Mouse (Mus musculus) forebrain, embryonic 11.5 days (tissue): ENCODE measurements around the gene Dlg4. TPM values are rescaled to one million over a fixed set of nuclear protein-coding genes. Genes with fewer than 3 reads are reported as not detected.

ENCODE experiments used
- ATAC-seq: fragments of 200-750 bp; cut with Nextera tagmentation; replicated peaks from 2 replicates; pipeline ENCODE4 v1.8.0; 2017; ENCODE audit warnings: moderate TSS enrichment; ENCODE audit not compliant: low FRiP score
- DNase-seq: peaks from one replicate; pipeline ENCODE4 v3.0.0-alpha.2; 2017; ENCODE audit warnings: low spot score
- H3K27ac ChIP-seq: fragments of 300-500 bp; sonication (generic); 2 replicates; pipeline ENCODE4 v1.5.1; 2014; ENCODE audit warnings: low read depth, low read length
- H3K27me3 ChIP-seq: fragments of 300-500 bp; sonication (generic); 2 replicates; pipeline ENCODE4 v1.6.1; 2014; ENCODE audit warnings: mild to moderate bottlenecking, low read length, mixed read lengths; ENCODE audit not compliant: control insufficient read depth, insufficient read depth
- H3K36me3 ChIP-seq: fragments of 300-500 bp; sonication (generic); 2 replicates; pipeline ENCODE4 v1.6.1; 2014; ENCODE audit warnings: mild to moderate bottlenecking, low read length, moderate library complexity, mixed read lengths; ENCODE audit not compliant: control insufficient read depth, insufficient read depth
- H3K4me1 ChIP-seq: fragments of 300-500 bp; sonication (generic); replicated peaks from 2 replicates; pipeline ENCODE4 v1.6.1; 2014; ENCODE audit warnings: low read length, mixed read lengths; ENCODE audit not compliant: control insufficient read depth, insufficient read depth
- H3K4me2 ChIP-seq: fragments of 300-500 bp; sonication (generic); 2 replicates; pipeline ENCODE4 v1.6.1; 2014; ENCODE audit warnings: low read depth, mild to moderate bottlenecking, low read length, moderate library complexity, mixed read lengths; ENCODE audit not compliant: severe bottlenecking
- H3K4me3 ChIP-seq: fragments of 300-500 bp; sonication (generic); 2 replicates; pipeline ENCODE4 v1.5.1; 2014; ENCODE audit warnings: low read depth, low read length
- H3K9ac ChIP-seq: fragments of 300-500 bp; sonication (generic); 2 replicates; pipeline ENCODE4 v1.6.1; 2014; ENCODE audit warnings: low read length
- H3K9me3 ChIP-seq: fragments of 300-500 bp; sonication (generic); 2 replicates; pipeline ENCODE4 v1.6.1; 2016; ENCODE audit warnings: low read length, mixed read lengths; ENCODE audit not compliant: control insufficient read depth
- WGBS: fragments of 180-500 bp; shearing (Covaris S2); extraction: QIAGEN DNeasy Blood & Tissue Kit; methylation state at CpG from one replicate; pipeline ENCODE4 v1.1.7; 2014; 5-methylcytosine and 5-hydroxymethylcytosine counted together
- polyA plus RNA-seq: library from polyadenylated mRNA; unstranded; fragments of >200 nt; fragmentation: Nextera tagmentation; extraction: Ambion mirVana; gene quantifications from 2 replicates; pipeline ENCODE4 v1.2.1, GENCODE M21; 2014

Dlg4 gene
- polyA plus RNA-seq, 1 experiment from 2014 or later, result 21.5 TPM

GRCm38 (mm10) chr11:70019495-70020021 is 2.8 kb downstream of the Dlg4 start:
- no peaks in the 10 kb centered on the region for H3K9me3 ChIP-seq
- H3K36me3 ChIP-seq, result no peaks in the 10 kb centered on the region
- H3K9ac ChIP-seq, result peak overlapping the region; percentile 20
- DNase-seq, result peak; percentile 55
- H3K4me2 ChIP-seq, result peak overlapping the region; percentile 65
- peak overlapping the region; percentile 90; the same call in 1 of the 2 replicates for H3K27ac ChIP-seq
- peaks cover 48% of the 10 kb centered on the region for H3K4me1 ChIP-seq
- 14% methylated on average over 2 of the region's 2 CpGs for WGBS
- H3K4me3 ChIP-seq, result peak overlapping the region; percentile 62
- ATAC-seq, result no peak
- no peaks in the 10 kb centered on the region for H3K27me3 ChIP-seq

GRCm38 (mm10) chr11:70020022-70020631 is 3.4 kb downstream of the Dlg4 start:
- H3K9me3 ChIP-seq, result no peaks in the 10 kb centered on the region
- H3K27me3 ChIP-seq, result no peaks in the 10 kb centered on the region
- no peaks in the 10 kb centered on the region for H3K36me3 ChIP-seq
- peak overlapping the region; percentile 90 for H3K27ac ChIP-seq
- peak overlapping the region; percentile 65 for H3K4me2 ChIP-seq
- no peak for ATAC-seq
- peak overlapping the region; percentile 62 for H3K4me3 ChIP-seq
- 13% methylated on average over 8 of the region's 8 CpGs for WGBS
- DNase-seq, result no peak
- peaks cover 43% of the 10 kb centered on the region for H3K4me1 ChIP-seq
- H3K9ac ChIP-seq, result peak overlapping the region; percentile 44

GRCm38 (mm10) chr11:70020731-70021263 is 4.1 kb downstream of the Dlg4 start:
- H3K4me1 ChIP-seq, result peaks cover 45% of the 10 kb centered on the region
- no peaks in the 10 kb centered on the region for H3K27me3 ChIP-seq
- H3K4me3 ChIP-seq, result peak overlapping the region; percentile 62
- WGBS, result 2% methylated on average over 8 of the region's 8 CpGs
- peak overlapping the region; percentile 65 for H3K4me2 ChIP-seq
- H3K9ac ChIP-seq, result peak overlapping the region; percentile 55
- no peaks in the 10 kb centered on the region for H3K36me3 ChIP-seq
- DNase-seq, result peak; percentile 84
- ATAC-seq, result peak; percentile 83
- peak overlapping the region; percentile 90 for H3K27ac ChIP-seq
- no peaks in the 10 kb centered on the region for H3K9me3 ChIP-seq

GRCm38 (mm10) chr11:70021264-70022132 is 4.8 kb downstream of the Dlg4 start:
- no peaks in the 10 kb centered on the region for H3K27me3 ChIP-seq
- H3K4me1 ChIP-seq, result peaks cover 52% of the 10 kb centered on the region
- peak; percentile 100 for DNase-seq
- no peaks in the 10 kb centered on the region for H3K36me3 ChIP-seq
- H3K4me2 ChIP-seq, result peak overlapping the region; percentile 65
- WGBS, result 2% methylated on average over 39 of the region's 40 CpGs
- peak overlapping the region; percentile 62 for H3K4me3 ChIP-seq
- H3K9ac ChIP-seq, result peak overlapping the region; percentile 55
- H3K27ac ChIP-seq, result peak overlapping the region; percentile 90
- peak; percentile 76 for ATAC-seq
- no peaks in the 10 kb centered on the region for H3K9me3 ChIP-seq

GRCm38 (mm10) chr11:70023481-70024150 is 6.9 kb downstream of the Dlg4 start:
- ATAC-seq (no peak), DNase-seq (peak; percentile 82)
- no peaks in the 10 kb centered on the region for H3K27me3 ChIP-seq
- H3K9ac ChIP-seq, result peak overlapping the region; percentile 57
- H3K4me2 ChIP-seq, result peak overlapping the region; percentile 54
- WGBS, result 4% methylated on average over 27 of the region's 29 CpGs
- H3K4me3 ChIP-seq, result peak overlapping the region; percentile 37
- no peak overlapping the region; the same call in 1 of the 2 replicates for H3K27ac ChIP-seq
- H3K36me3 ChIP-seq, result no peaks in the 10 kb centered on the region
- H3K9me3 ChIP-seq, result no peaks in the 10 kb centered on the region
- H3K4me1 ChIP-seq, result peaks cover 58% of the 10 kb centered on the region

- Histone ChIP-seq H3K9me3 (no peaks in the 10 kb centered on the region), H3K36me3 (no peaks in the 10 kb centered on the region), H3K4me1 (peaks cover 57% of the 10 kb centered on the region), H3K4me2 (peak overlapping the region; percentile 54), H3K9ac (peak overlapping the region; percentile 57), H3K27me3 (no peaks in the 10 kb centered on the region), H3K27ac (peak overlapping the region; percentile 46; the same call in 1 of the 2 replicates), H3K4me3 (peak overlapping the region; percentile 37)
- WGBS, result 12% methylated on average over 6 of the region's 6 CpGs
- no peak for DNase-seq
- ATAC-seq, result no peak
Observed at GRCm38 (mm10) chr11:70024151-70024514, 7.4 kb downstream of the Dlg4 start.

- peak overlapping the region; percentile 55 for H3K4me2 ChIP-seq
- peaks cover 6% of the 10 kb centered on the region for H3K36me3 ChIP-seq
- H3K27ac ChIP-seq, result peak overlapping the region; percentile 0
- H3K9ac ChIP-seq, result peak overlapping the region; percentile 44
- no peaks in the 10 kb centered on the region for H3K27me3 ChIP-seq
- peaks cover 47% of the 10 kb centered on the region for H3K4me1 ChIP-seq
- 2% methylated on average over 19 of the region's 19 CpGs for WGBS
- no peaks in the 10 kb centered on the region for H3K9me3 ChIP-seq
- ATAC-seq (peak; percentile 51), DNase-seq (peak; percentile 83)
- peak overlapping the region; percentile 24 for H3K4me3 ChIP-seq
Observed at GRCm38 (mm10) chr11:70026689-70027088, 9.9 kb downstream of the Dlg4 start.

- H3K9ac ChIP-seq, result peak overlapping the region; percentile 44
- 34% methylated on average over 9 of the region's 9 CpGs for WGBS
Observed at GRCm38 (mm10) chr11:70027397-70027796, 10.7 kb downstream of the Dlg4 start.

More at GRCm38 (mm10) chr11:70027397-70027796, 10.7 kb downstream of the Dlg4 start:
- Histone ChIP-seq H3K4me1 (peaks cover 42% of the 10 kb centered on the region), H3K27ac (0 out of 2 replicates have a peak overlapping the region, but pooled peaks have one; percentile 0), H3K4me3 (peak overlapping the region; percentile 2; the same call in 1 of the 2 replicates), H3K27me3 (no peaks in the 10 kb centered on the region), H3K36me3 (peaks cover 8% of the 10 kb centered on the region), H3K4me2 (peak overlapping the region; percentile 55), H3K9me3 (no peaks in the 10 kb centered on the region)
- DNase-seq (no peak), ATAC-seq (no peak)
